Comparison of ENCODE assay signal across 8 mouse cellular contexts in the genomic region with DNA sequence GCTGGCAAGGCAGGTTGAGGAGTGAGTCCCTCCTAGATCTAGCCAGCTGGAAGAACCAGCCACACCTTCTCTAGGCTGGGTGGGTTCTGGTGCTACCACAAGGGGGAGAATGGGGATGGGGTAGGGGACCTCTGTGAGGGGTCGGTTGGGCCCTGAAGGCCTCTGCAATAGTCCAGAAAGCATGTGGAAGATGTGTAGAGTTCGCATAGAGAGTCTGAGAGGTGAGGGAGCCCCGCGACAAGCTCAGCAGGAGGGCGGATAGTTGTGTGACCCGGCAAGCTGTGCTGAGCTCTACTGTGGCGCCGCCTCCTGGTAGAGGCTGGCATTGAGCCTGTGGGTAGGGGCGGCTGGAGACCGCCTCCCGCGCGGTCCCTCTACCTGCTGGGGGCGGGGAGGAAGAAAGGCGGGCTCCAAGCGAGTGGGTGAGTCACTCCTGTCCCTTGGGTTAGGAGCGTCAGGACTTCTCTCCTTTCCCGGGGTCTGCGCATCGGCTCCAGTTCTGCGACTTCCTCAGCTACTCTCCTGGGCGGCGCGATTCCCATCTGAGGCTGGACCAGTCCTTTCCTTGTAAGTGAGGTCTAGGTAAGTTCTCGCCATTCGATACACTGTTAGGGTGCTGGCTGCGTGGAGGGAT.
DNase-seq lines count a peak whose midpoint lies in the region; ATAC-seq lines count a peak whose summit lies in the region.

No protein-coding gene starts in this region.

- H3K4me2 ChIP-seq in heart, embryonic 16.5 days (ENCODE audit: low read depth, low read length) = peak overlapping the region; percentile 56
- peak overlapping the region; percentile 44 for H3K4me2 ChIP-seq in liver, embryonic 16.5 days (ENCODE audit: low read depth, low read length)

- no peaks in the 10 kb centered on the region for H3K27me3 ChIP-seq in heart, embryonic 16.5 days (ENCODE audit: control insufficient read depth, insufficient read depth, low read length)
- H3K27me3 ChIP-seq in liver, embryonic 16.5 days (ENCODE audit: control insufficient read depth, insufficient read depth, low read depth, low read length) = no peaks in the 10 kb centered on the region

- WGBS in heart, embryonic 16.5 days = 19% methylated on average over 23 of the region's 27 CpGs
- WGBS in liver, embryonic 16.5 days (ENCODE audit: insufficient replicate concordance) = 17% methylated on average over 21 of the region's 27 CpGs

- no peaks in the 10 kb centered on the region for H3K4me1 ChIP-seq in heart, embryonic 16.5 days (ENCODE audit: control insufficient read depth, insufficient read depth, low read length)
- H3K4me1 ChIP-seq in liver, embryonic 16.5 days (ENCODE audit: control insufficient read depth, low read depth, low read length) = no peaks in the 10 kb centered on the region

- no peak for ATAC-seq in heart, embryonic 16.5 days (replicated peaks; ENCODE audit: extremely low read depth, insufficient read depth, low FRiP score)
- ATAC-seq in liver, embryonic 16.5 days (ENCODE audit: low read depth) = peak; percentile 73
- peak; percentile 53; the same call in 1 of the 2 replicates for ATAC-seq in neutrophil, adult 5-6 weeks (ENCODE audit: extremely low read depth, insufficient number of reproducible peaks, low FRiP score, poor library complexity, severe bottlenecking)

- H3K27ac ChIP-seq in heart, embryonic 16.5 days (ENCODE audit: low read length) = no peak overlapping the region
- H3K27ac ChIP-seq in liver, embryonic 16.5 days (ENCODE audit: low read length) = no peak overlapping the region

- H3K36me3 ChIP-seq in heart, embryonic 16.5 days (ENCODE audit: control insufficient read depth, insufficient read depth) = no peaks in the 10 kb centered on the region
- no peaks in the 10 kb centered on the region for H3K36me3 ChIP-seq in liver, embryonic 16.5 days (ENCODE audit: control insufficient read depth, insufficient read depth)

- H3K4me3 ChIP-seq in heart, embryonic 16.5 days (ENCODE audit: low read length) = peak overlapping the region; percentile 40
- H3K4me3 ChIP-seq in liver, embryonic 16.5 days (ENCODE audit: low read depth, low read length) = peak overlapping the region; percentile 48

- H3K9me3 ChIP-seq in heart, embryonic 16.5 days (replicated peaks; ENCODE audit: control insufficient read depth, low read length) = no peaks in the 10 kb centered on the region
- H3K9me3 ChIP-seq in liver, embryonic 16.5 days (replicated peaks; ENCODE audit: control insufficient read depth, low read length) = no peaks in the 10 kb centered on the region

- no peak overlapping the region for H3K9ac ChIP-seq in heart, embryonic 16.5 days (ENCODE audit: low read length)
- no peak overlapping the region for H3K9ac ChIP-seq in liver, embryonic 16.5 days (ENCODE audit: low read depth, low read length)

- peak; percentile 37 for DNase-seq in layer of hippocampus, adult 11-12 months (ENCODE audit: low spot score)
- no peak for DNase-seq in layer of hippocampus, adult 9-10 months (ENCODE audit: low spot score)
- DNase-seq in embryo, embryonic 10.5 days (ENCODE audit: low spot score) = peak; percentile 30
- DNase-seq in kidney, postnatal 4 days = peak; percentile 70 to 82
- DNase-seq in urinary bladder, postnatal 14 days (ENCODE audit: low spot score) = peak; percentile 75
